Mouse (Mus musculus): ENCODE data around the gene Tekt4. TPM values are rescaled to one million over a fixed set of nuclear protein-coding genes. Genes with fewer than 3 reads are reported as not detected.

The Tekt4 gene
- polyA plus RNA-seq, 1 experiment from 2014 or later: 0.15 TPM

GRCm38 (mm10) chr17:25518144-25518543 lies 63.7 kb downstream of the Tekt4 start:
- no peaks in the 10 kb centered on the region for H3K4me1 ChIP-seq (ENCODE audit: insufficient read depth)
- WGBS (ENCODE audit: insufficient replicate concordance): 85% methylated on average over 17 of the region's 17 CpGs
- no peaks in the 10 kb centered on the region for H3K9me3 ChIP-seq (ENCODE audit: low read length)
- no peak overlapping the region for H3K9ac ChIP-seq (replicated peaks)
- no peaks in the 10 kb centered on the region for H3K36me3 ChIP-seq (replicated peaks; ENCODE audit: insufficient read depth, low read length)
- no peaks in the 10 kb centered on the region for H3K27me3 ChIP-seq (ENCODE audit: insufficient read depth, low read length)
- DNase-seq: no peak
- TF ChIP-seq CTCF (IDR thresholded peaks at IDR 0.05; ENCODE audit: low read depth) (no peak), EP300 (IDR thresholded peaks at IDR 0.05; ENCODE audit: low read depth) (no peak)
- no peak overlapping the region for H3K4me2 ChIP-seq (ENCODE audit: low read depth, low read length)
- ATAC-seq: no peak
- H3K27ac ChIP-seq (ENCODE audit: low read depth): no peak overlapping the region
- H3K4me3 ChIP-seq (ENCODE audit: low read depth, low read length): no peak overlapping the region

GRCm38 (mm10) chr17:25519511-25519910 lies 65.1 kb downstream of the Tekt4 start:
- no peak for TF ChIP-seq EP300 (IDR thresholded peaks at IDR 0.05; ENCODE audit: low read depth)
- no peak for TF ChIP-seq CTCF (IDR thresholded peaks at IDR 0.05; ENCODE audit: low read depth)
- Histone ChIP-seq H3K27ac (ENCODE audit: low read depth) (no peak overlapping the region), H3K9ac (replicated peaks) (no peak overlapping the region), H3K9me3 (ENCODE audit: low read length) (no peaks in the 10 kb centered on the region), H3K27me3 (ENCODE audit: insufficient read depth, low read length) (no peaks in the 10 kb centered on the region), H3K4me1 (ENCODE audit: insufficient read depth) (no peaks in the 10 kb centered on the region), H3K4me3 (ENCODE audit: low read depth, low read length) (no peak overlapping the region), H3K4me2 (ENCODE audit: low read depth, low read length) (no peak overlapping the region), H3K36me3 (replicated peaks; ENCODE audit: insufficient read depth, low read length) (no peaks in the 10 kb centered on the region)
- 77% methylated on average over 5 of the region's 5 CpGs for WGBS (ENCODE audit: insufficient replicate concordance)
- ATAC-seq (no peak), DNase-seq (no peak)

GRCm38 (mm10) chr17:25520492-25520891 lies 66.1 kb downstream of the Tekt4 start:
- Histone ChIP-seq H3K27ac (ENCODE audit: low read depth) (no peak overlapping the region), H3K9me3 (ENCODE audit: low read length) (no peaks in the 10 kb centered on the region), H3K4me1 (ENCODE audit: insufficient read depth) (no peaks in the 10 kb centered on the region), H3K9ac (replicated peaks) (no peak overlapping the region), H3K4me2 (ENCODE audit: low read depth, low read length) (no peak overlapping the region), H3K36me3 (replicated peaks; ENCODE audit: insufficient read depth, low read length) (no peaks in the 10 kb centered on the region), H3K27me3 (ENCODE audit: insufficient read depth, low read length) (no peaks in the 10 kb centered on the region), H3K4me3 (ENCODE audit: low read depth, low read length) (no peak overlapping the region)
- 53% methylated on average over 7 of the region's 9 CpGs for WGBS (ENCODE audit: insufficient replicate concordance)
- no peak for DNase-seq
- no peak for ATAC-seq
- TF ChIP-seq CTCF (IDR thresholded peaks at IDR 0.05; ENCODE audit: low read depth) (no peak), EP300 (IDR thresholded peaks at IDR 0.05; ENCODE audit: low read depth) (no peak)

- TF ChIP-seq EP300 (IDR thresholded peaks at IDR 0.05; ENCODE audit: low read depth) (no peak), CTCF (IDR thresholded peaks at IDR 0.05; ENCODE audit: low read depth) (no peak)
- Histone ChIP-seq H3K4me2 (ENCODE audit: low read depth, low read length) (no peak overlapping the region), H3K9ac (replicated peaks) (no peak overlapping the region), H3K36me3 (replicated peaks; ENCODE audit: insufficient read depth, low read length) (no peaks in the 10 kb centered on the region), H3K27ac (ENCODE audit: low read depth) (no peak overlapping the region), H3K27me3 (ENCODE audit: insufficient read depth, low read length) (no peaks in the 10 kb centered on the region), H3K9me3 (ENCODE audit: low read length) (no peaks in the 10 kb centered on the region), H3K4me1 (ENCODE audit: insufficient read depth) (no peaks in the 10 kb centered on the region), H3K4me3 (ENCODE audit: low read depth, low read length) (no peak overlapping the region)
- WGBS (ENCODE audit: insufficient replicate concordance): 75% methylated on average over 12 of the region's 12 CpGs
- ATAC-seq (no peak), DNase-seq (no peak)
Measured at GRCm38 (mm10) chr17:25522080-25522479, 67.7 kb downstream of the Tekt4 start.

Other genes starting within 250 kb of the Tekt4 start
- 21.2 and 22.8 TPM in 2 replicates for gene Gnptg, start 214.5 kb upstream of the Tekt4 start, polyA plus RNA-seq (2015; fragmentation: Nextera tagmentation; extraction: Ambion mirVana)
- 19.1 and 19.7 TPM in 2 replicates for gene Tsr3, start 214.4 kb upstream of the Tekt4 start, polyA plus RNA-seq (2015; fragmentation: Nextera tagmentation; extraction: Ambion mirVana)
- 0.54 and 0.58 TPM in 2 replicates for gene Baiap3, start 198.3 kb upstream of the Tekt4 start, polyA plus RNA-seq (2015; fragmentation: Nextera tagmentation; extraction: Ambion mirVana)
- 155 and 164 TPM in 2 replicates for gene Ube2i, start 180.0 kb upstream of the Tekt4 start, polyA plus RNA-seq (2015; fragmentation: Nextera tagmentation; extraction: Ambion mirVana)
- gene Prss34, start 156.2 kb upstream of the Tekt4 start, polyA plus RNA-seq (2015; fragmentation: Nextera tagmentation; extraction: Ambion mirVana): 11.1 and 15.4 TPM in 2 replicates
- not detected in 2 replicates for gene Prss28, start 146.0 kb upstream of the Tekt4 start, polyA plus RNA-seq (2015; fragmentation: Nextera tagmentation; extraction: Ambion mirVana)
- gene Prss29, start 136.0 kb upstream of the Tekt4 start, polyA plus RNA-seq (2015; fragmentation: Nextera tagmentation; extraction: Ambion mirVana): not detected in 2 replicates
- 0.06 TPM in 1 of 2 replicates, not detected in the other for gene Tpsab1, start 109.1 kb upstream of the Tekt4 start, polyA plus RNA-seq (2015; fragmentation: Nextera tagmentation; extraction: Ambion mirVana)
- gene Tpsb2, start 88.3 kb upstream of the Tekt4 start, polyA plus RNA-seq (2015; fragmentation: Nextera tagmentation; extraction: Ambion mirVana): 0.75 and 1.6 TPM in 2 replicates
- gene Tpsg1, start 85.3 kb upstream of the Tekt4 start, polyA plus RNA-seq (2015; fragmentation: Nextera tagmentation; extraction: Ambion mirVana): 0.21 TPM in 1 of 2 replicates, not detected in the other
- gene Cacna1h, start 20.8 kb upstream of the Tekt4 start, polyA plus RNA-seq (2015; fragmentation: Nextera tagmentation; extraction: Ambion mirVana): 0.15 and 0.17 TPM in 2 replicates
- gene Sstr5, start 42.7 kb downstream of the Tekt4 start, polyA plus RNA-seq (2015; fragmentation: Nextera tagmentation; extraction: Ambion mirVana): not detected in 2 replicates
- 0.08 TPM in 1 of 2 replicates, not detected in the other for gene Sox8, start 116.1 kb downstream of the Tekt4 start, polyA plus RNA-seq (2015; fragmentation: Nextera tagmentation; extraction: Ambion mirVana)
- 11.9 and 12.5 TPM in 2 replicates for gene Lmf1, start 124.5 kb downstream of the Tekt4 start, polyA plus RNA-seq (2015; fragmentation: Nextera tagmentation; extraction: Ambion mirVana)

Measured in liver, postnatal 0 days (tissue).